20 mouse cellular contexts compared by ENCODE assay signal in the genomic region with DNA sequence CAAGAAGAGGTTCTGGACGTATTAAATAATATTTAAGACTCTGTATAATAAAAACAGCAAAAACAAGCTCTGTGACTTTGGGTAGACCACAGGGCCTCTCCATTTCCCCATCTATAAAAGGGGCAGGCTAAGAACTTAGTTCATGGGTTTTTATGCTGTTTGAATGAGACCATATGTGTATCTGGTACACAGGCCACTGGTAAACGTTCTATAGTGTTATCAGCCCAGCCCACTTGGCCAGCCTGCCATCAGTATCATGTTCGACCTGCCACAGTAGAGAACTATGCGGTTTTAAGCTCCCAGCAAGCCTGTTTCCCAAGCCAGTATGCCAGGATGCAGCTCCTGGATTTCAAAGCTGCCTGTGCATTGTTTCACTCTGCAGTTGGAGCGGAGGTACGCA. TPM values are rescaled to one million over a fixed set of nuclear protein-coding genes. Genes with fewer than 3 reads are reported as not detected.
DNase-seq lines count a peak whose midpoint lies in the region; ATAC-seq and TF ChIP-seq lines count a peak whose summit lies in the region.
"Had no signal": no experiment of that assay in that cellular context is flagged by ENCODE, and none has a peak within 500 bp of the region (broad histone marks: within the 10 kb centered on the region; RNA-seq: fewer than 3 reads in every experiment).

No protein-coding gene starts in this region.

- DNase-seq in lung, embryonic 14.5 days, result no peak
- DNase-seq in lung, postnatal 4 days, result no peak
- no peak for DNase-seq in cerebellum, postnatal 14 days
- DNase-seq in adrenal gland, adult 8-10 months, result no peak
- no peak for DNase-seq in Muller cell, postnatal 12 days (ENCODE audit: inconsistent ontology term)
- DNase-seq: cerebellum, postnatal 36 days; left cerebral cortex, postnatal 4 days; right cerebral cortex, postnatal 4 days; thymus, postnatal 14 days had no signal

- H3K4me1 ChIP-seq in lung, embryonic 14.5 days (ENCODE audit: insufficient read depth), result peaks cover 20% of the 10 kb centered on the region
- peaks cover 19% of the 10 kb centered on the region for H3K4me1 ChIP-seq in limb, embryonic 15.5 days

- WGBS in lung, embryonic 14.5 days, result 57% methylated on average over 6 of the region's 6 CpGs
- 40% methylated on average over 6 of the region's 6 CpGs for WGBS in limb, embryonic 15.5 days

- H3K4me3 ChIP-seq in lung, embryonic 14.5 days (ENCODE audit: low read depth, low read length), result no peak overlapping the region
- no peak overlapping the region for H3K4me3 ChIP-seq in limb, embryonic 15.5 days
- H3K4me3 ChIP-seq: neural tube, embryonic 13.5 days had no signal

- H3K4me2 ChIP-seq in lung, embryonic 14.5 days, result no peak overlapping the region
- no peak overlapping the region for H3K4me2 ChIP-seq in limb, embryonic 15.5 days
- H3K4me2 ChIP-seq: neural tube, embryonic 13.5 days had no signal

- H3K27me3 ChIP-seq in lung, embryonic 14.5 days (ENCODE audit: insufficient read depth, low read length), result no peaks in the 10 kb centered on the region
- H3K27me3 ChIP-seq in limb, embryonic 15.5 days, result no peaks in the 10 kb centered on the region
- H3K27me3 ChIP-seq: neural tube, embryonic 13.5 days had no signal

- no peak overlapping the region; the same call in 1 of the 2 replicates for H3K9ac ChIP-seq in lung, embryonic 14.5 days
- no peak overlapping the region for H3K9ac ChIP-seq in limb, embryonic 15.5 days
- H3K9ac ChIP-seq: neural tube, embryonic 13.5 days had no signal

- no peak for ATAC-seq in lung, embryonic 14.5 days (ENCODE audit: insufficient read depth)
- ATAC-seq in common myeloid progenitor, adult 5-6 weeks (replicated peaks; ENCODE audit: low read depth, poor library complexity, severe bottlenecking), result peak; percentile 41; the same call in 1 of the 2 replicates
- ATAC-seq in limb, embryonic 15.5 days (ENCODE audit: insufficient number of reproducible peaks, low FRiP score, low TSS enrichment, low read depth), result no peak
- ATAC-seq in megakaryocyte progenitor cell, adult 5-6 weeks (replicated peaks; ENCODE audit: poor library complexity), result peak; percentile 83
- ATAC-seq: hindbrain, postnatal 0 days had no signal

- H3K27ac ChIP-seq in lung, embryonic 14.5 days (ENCODE audit: low read depth), result peak overlapping the region; percentile 84
- 0 out of 2 replicates have a peak overlapping the region, but pooled peaks have one; percentile 17 for H3K27ac ChIP-seq in limb, embryonic 15.5 days
- H3K27ac ChIP-seq: hindbrain, postnatal 0 days; neural tube, embryonic 13.5 days had no signal

- H3K36me3 ChIP-seq in lung, embryonic 14.5 days (ENCODE audit: insufficient read depth), result no peaks in the 10 kb centered on the region
- no peaks in the 10 kb centered on the region for H3K36me3 ChIP-seq in limb, embryonic 15.5 days
- H3K36me3 ChIP-seq: G1E; neural tube, embryonic 13.5 days had no signal

- no peaks in the 10 kb centered on the region for H3K9me3 ChIP-seq in lung, embryonic 14.5 days (ENCODE audit: low read depth, low read length)
- no peaks in the 10 kb centered on the region for H3K9me3 ChIP-seq in limb, embryonic 15.5 days
- H3K9me3 ChIP-seq: G1E; neural tube, embryonic 13.5 days had no signal

- no peak for TF ChIP-seq CTCF in lung, embryonic 14.5 days (IDR thresholded peaks at IDR 0.05; ENCODE audit: low read depth)

RNA-seq across cellular contexts. Expression of gene Cib4, which starts 27.1 kb away (rescaled TPM):
- polyA plus RNA-seq in lung, embryonic 14.5 days (2014; fragmentation: Nextera tagmentation; extraction: Ambion mirVana), result 0.26 TPM in 1 of 2 replicates, not detected in the other
- total RNA-seq in common myeloid progenitor, adult 5-6 weeks (2017), result not detected in 2 replicates
- polyA plus RNA-seq in limb, embryonic 15.5 days (2015; fragmentation: Nextera tagmentation; extraction: Ambion mirVana), result not detected in 2 replicates
- not detected in 2 replicates for total RNA-seq in megakaryocyte progenitor cell, adult 5-6 weeks (2015)
- not detected in 2 replicates for total RNA-seq in megakaryocyte progenitor cell, adult 5-6 weeks (2017)
- 1 to 10 TPM; 1.9 to 6.7 (median 3.7) TPM for total RNA-seq in adrenal gland, adult 8-10 months (2022)
- total RNA-seq: G1E; gastrocnemius, postnatal 4 days; hindbrain, postnatal 0 days; left cerebral cortex, postnatal 4 days had no signal
- polyA plus RNA-seq: embryonic facial prominence, embryonic 11.5 days; G1E; heart, postnatal 0 days; hindbrain, postnatal 0 days; kidney, embryonic 14.5 days; neural tube, embryonic 13.5 days had no signal

RNA-seq across cellular contexts. Expression of gene 1700001C02Rik, which starts 52.7 kb away (rescaled TPM):
- not detected in 2 replicates for polyA plus RNA-seq in lung, embryonic 14.5 days (2014; fragmentation: Nextera tagmentation; extraction: Ambion mirVana)
- not detected in 2 replicates for total RNA-seq in common myeloid progenitor, adult 5-6 weeks (2017)
- not detected in 2 replicates for polyA plus RNA-seq in limb, embryonic 15.5 days (2015; fragmentation: Nextera tagmentation; extraction: Ambion mirVana)
- not detected in 2 replicates for total RNA-seq in megakaryocyte progenitor cell, adult 5-6 weeks (2015)
- not detected in 2 replicates for total RNA-seq in megakaryocyte progenitor cell, adult 5-6 weeks (2017)
- not detected for total RNA-seq in adrenal gland, adult 8-10 months (2022)
- total RNA-seq: adrenal gland, postnatal 14 days; G1E; gastrocnemius, postnatal 4 days; hindbrain, postnatal 0 days; left cerebral cortex, postnatal 4 days had no signal
- polyA plus RNA-seq: embryonic facial prominence, embryonic 11.5 days; G1E; heart, postnatal 0 days; kidney, embryonic 14.5 days; neural tube, embryonic 13.5 days had no signal

RNA-seq across cellular contexts. Expression of gene Otof, which starts 56.8 kb away (rescaled TPM):
- 1.4 and 1.7 TPM in 2 replicates for polyA plus RNA-seq in lung, embryonic 14.5 days (2014; fragmentation: Nextera tagmentation; extraction: Ambion mirVana)
- total RNA-seq in common myeloid progenitor, adult 5-6 weeks (2017), result not detected in 2 replicates
- 0.30 and 0.33 TPM in 2 replicates for polyA plus RNA-seq in limb, embryonic 15.5 days (2015; fragmentation: Nextera tagmentation; extraction: Ambion mirVana)
- not detected in 2 replicates for total RNA-seq in megakaryocyte progenitor cell, adult 5-6 weeks (2015)
- 0.08 TPM in 1 of 2 replicates, not detected in the other for total RNA-seq in megakaryocyte progenitor cell, adult 5-6 weeks (2017)
- 1 to 10 TPM in 1 of 4 experiments, under 1 TPM in 2, not detected in 1; 0.12 to 1.1 (median 0.38) TPM for total RNA-seq in adrenal gland, adult 8-10 months (2022)
- polyA plus RNA-seq: G1E had no signal

Comparison
In these comparisons a context has a peak if more than half of its experiments do, and no peak if none do; other contexts are left out.
1. ATAC-seq: peak in common myeloid progenitor, adult 5-6 weeks (single experiment) and megakaryocyte progenitor cell, adult 5-6 weeks (single experiment); none in lung, embryonic 14.5 days (single experiment) and limb, embryonic 15.5 days (single experiment).